Mouse (Mus musculus) forebrain, postnatal 0 days (tissue): ENCODE measurements at regions not wholly inside any gene's neighbourhood (a gene's known extent, or its start where the extent isn't known, plus 50 kb on each side); places are given as distances from the start of the nearest gene placed in this dataset.

ENCODE experiments used
- ATAC-seq: fragments of 200-750 bp; cut with Nextera tagmentation; 2 replicates; pipeline ENCODE4 v1.8.0; 2017; ENCODE audit warnings: mild to moderate bottlenecking, moderate library complexity
- DNase-seq: peaks from one replicate; pipeline ENCODE4 v3.0.0-alpha.2; 2015
- H3K27ac ChIP-seq: fragments of 300-500 bp; sonication (generic); 2 replicates; pipeline ENCODE4 v1.5.1; 2014; ENCODE audit warnings: low read depth, mild to moderate bottlenecking, antibody characterized with exemption, low read length, moderate library complexity, mixed read lengths
- H3K27me3 ChIP-seq: fragments of 300-500 bp; sonication (generic); 2 replicates; pipeline ENCODE4 v1.6.1; 2014; ENCODE audit warnings: mild to moderate bottlenecking, low read length, mixed read lengths; ENCODE audit not compliant: insufficient read depth
- H3K36me3 ChIP-seq: fragments of 300-500 bp; sonication (generic); 2 replicates; pipeline ENCODE4 v1.6.1; 2014; ENCODE audit warnings: mild to moderate bottlenecking, moderate library complexity; ENCODE audit not compliant: insufficient read depth
- H3K4me1 ChIP-seq: fragments of 300-500 bp; sonication (generic); 2 replicates; pipeline ENCODE4 v1.6.1; 2014; ENCODE audit warnings: antibody characterized with exemption; ENCODE audit not compliant: insufficient read depth
- H3K4me2 ChIP-seq: fragments of 300-500 bp; sonication (generic); 2 replicates; pipeline ENCODE4 v1.6.1; 2014; ENCODE audit warnings: low read depth, mild to moderate bottlenecking, moderate library complexity
- H3K4me3 ChIP-seq: fragments of 300-500 bp; sonication (generic); 2 replicates; pipeline ENCODE4 v1.5.1; 2014; ENCODE audit warnings: low read depth, low read length, mixed read lengths
- H3K9ac ChIP-seq: fragments of 300-500 bp; sonication (generic); 2 replicates; pipeline ENCODE4 v1.6.1; 2014; ENCODE audit warnings: mild to moderate bottlenecking
- H3K9me3 ChIP-seq: fragments of 300-500 bp; sonication (generic); 2 replicates; pipeline ENCODE4 v1.6.1; 2016; ENCODE audit warnings: low read length
- CTCF ChIP-seq: sonication (generic); IDR thresholded peaks from 2 replicates; pipeline ENCODE4 v1.5.1; 2016; ENCODE audit warnings: antibody characterized with exemption, control low read depth, low read depth
- WGBS: fragments of 180-500 bp; shearing (Covaris S2); extraction: QIAGEN DNeasy Blood & Tissue Kit; methylation state at CpG from one replicate; pipeline ENCODE4 v1.1.7; 2014; 5-methylcytosine and 5-hydroxymethylcytosine counted together

GRCm38 (mm10) chr8:31371656-31372055 lies 2056.9 kb upstream of the 5930422O12Rik start:
- TF ChIP-seq CTCF: no peak
- WGBS: 38% methylated on average over 5 of the region's 5 CpGs
- H3K9ac ChIP-seq: no peak overlapping the region
- H3K4me2 ChIP-seq: no peak overlapping the region
- peaks cover 4% of the 10 kb centered on the region; the same call in 1 of the 2 replicates for H3K4me1 ChIP-seq
- no peaks in the 10 kb centered on the region for H3K27me3 ChIP-seq
- H3K27ac ChIP-seq: no peak overlapping the region
- H3K9me3 ChIP-seq: no peaks in the 10 kb centered on the region
- no peak for DNase-seq
- no peaks in the 10 kb centered on the region for H3K36me3 ChIP-seq
- ATAC-seq: no peak
- no peak overlapping the region for H3K4me3 ChIP-seq

DNA sequence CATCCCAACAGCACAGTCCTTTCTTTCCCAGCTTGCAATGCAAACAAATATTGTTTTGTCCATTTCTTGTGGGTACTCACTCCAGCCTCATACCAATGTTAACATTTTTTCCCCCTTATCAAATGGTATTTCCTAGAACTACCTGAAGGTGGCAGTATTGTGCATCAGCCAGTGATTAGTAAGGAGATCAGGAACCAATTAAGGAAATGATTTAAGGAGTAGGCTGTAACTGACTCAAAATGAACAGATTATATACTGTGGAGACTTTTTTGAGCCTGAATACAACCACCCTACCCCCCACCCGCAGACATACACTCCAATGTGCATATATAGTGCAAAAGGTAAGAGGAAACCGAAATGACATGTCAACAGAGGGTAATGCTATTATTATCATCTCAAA lies 2056.1 kb upstream of the 5930422O12Rik start:
- Histone ChIP-seq H3K9ac (no peak overlapping the region), H3K9me3 (no peaks in the 10 kb centered on the region), H3K4me1 (peaks cover 4% of the 10 kb centered on the region; the same call in 1 of the 2 replicates), H3K4me3 (no peak overlapping the region), H3K27ac (no peak overlapping the region), H3K27me3 (no peaks in the 10 kb centered on the region), H3K4me2 (no peak overlapping the region), H3K36me3 (no peaks in the 10 kb centered on the region)
- DNase-seq (peak; percentile 49), ATAC-seq (no peak)
- 78% methylated on average over 2 of the region's 2 CpGs for WGBS
- TF ChIP-seq CTCF: peak; percentile 78

- no peak for ATAC-seq
- no peaks in the 10 kb centered on the region for H3K9me3 ChIP-seq
- no peak overlapping the region for H3K9ac ChIP-seq
- H3K36me3 ChIP-seq: no peaks in the 10 kb centered on the region
- 70% methylated on average over 6 of the region's 6 CpGs for WGBS
- H3K27ac ChIP-seq: no peak overlapping the region
- no peak overlapping the region for H3K4me3 ChIP-seq
- no peak for TF ChIP-seq CTCF
- no peak overlapping the region for H3K4me2 ChIP-seq
- H3K27me3 ChIP-seq: no peaks in the 10 kb centered on the region
- DNase-seq: no peak
- peaks cover 4% of the 10 kb centered on the region; the same call in 1 of the 2 replicates for H3K4me1 ChIP-seq
Observed at GRCm38 (mm10) chr8:31373140-31373787, 2055.2 kb upstream of the 5930422O12Rik start.

DNA sequence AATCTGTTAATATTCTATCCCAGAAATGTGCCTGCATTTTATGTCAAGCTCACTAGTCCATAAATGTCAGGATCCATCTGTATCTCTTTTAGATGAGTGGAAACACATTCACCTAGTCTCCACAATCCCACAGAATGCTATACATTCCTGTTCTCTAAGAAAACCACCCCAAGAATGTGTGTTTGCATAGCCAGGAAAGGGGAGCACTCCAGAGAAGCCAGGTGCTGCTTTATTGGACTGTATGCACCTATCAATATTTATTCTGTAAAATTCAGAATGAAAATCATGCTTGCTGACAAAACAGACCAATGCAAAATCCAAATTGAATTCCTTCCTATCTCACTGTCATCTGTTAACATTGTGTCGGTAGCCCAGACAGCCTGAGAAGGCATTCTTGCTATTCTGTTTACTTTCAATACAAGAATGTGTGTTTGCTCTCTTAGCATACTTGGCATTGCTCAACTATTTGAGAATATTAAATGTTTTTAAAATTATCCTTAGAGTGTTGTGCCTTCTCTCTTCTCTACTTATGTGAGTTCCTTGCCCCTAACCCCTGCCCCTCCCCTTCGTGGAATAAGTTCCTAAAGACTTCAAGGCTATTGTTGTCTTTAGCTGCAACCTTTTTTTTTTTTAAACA lies 2050.7 kb upstream of the 5930422O12Rik start:
- H3K9me3 ChIP-seq: no peaks in the 10 kb centered on the region
- ATAC-seq (no peak), DNase-seq (no peak)
- 71% methylated on average over 2 of the region's 2 CpGs for WGBS
- no peaks in the 10 kb centered on the region for H3K27me3 ChIP-seq
- H3K4me2 ChIP-seq: no peak overlapping the region
- H3K36me3 ChIP-seq: no peaks in the 10 kb centered on the region
- H3K27ac ChIP-seq: no peak overlapping the region
- no peak overlapping the region for H3K4me3 ChIP-seq
- H3K9ac ChIP-seq: no peak overlapping the region
- no peaks in the 10 kb centered on the region for H3K4me1 ChIP-seq
- TF ChIP-seq CTCF: no peak

DNA sequence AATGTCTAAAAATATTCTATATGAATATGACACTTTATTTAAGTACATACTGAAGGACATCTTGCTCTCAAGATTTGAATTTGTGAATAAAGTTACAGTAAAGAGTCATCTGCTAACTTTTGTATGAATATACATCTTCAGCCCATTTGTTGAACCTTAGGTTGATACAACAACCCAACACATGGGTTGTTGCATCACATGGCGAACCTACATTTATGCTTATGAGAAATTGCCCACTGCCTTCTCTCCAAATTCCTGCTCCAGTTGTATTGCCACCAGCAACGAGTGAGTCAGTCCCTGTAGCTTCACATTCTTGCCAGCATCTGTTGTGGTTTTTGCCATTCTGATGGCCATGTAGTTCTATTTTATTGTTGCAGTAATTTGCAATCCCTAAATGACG lies 2023.7 kb upstream of the 5930422O12Rik start:
- no peaks in the 10 kb centered on the region for H3K27me3 ChIP-seq
- no peak for ATAC-seq
- TF ChIP-seq CTCF: no peak
- H3K9me3 ChIP-seq: no peaks in the 10 kb centered on the region
- no peak overlapping the region for H3K9ac ChIP-seq
- no peaks in the 10 kb centered on the region for H3K4me1 ChIP-seq
- 81% methylated on average over 3 of the region's 3 CpGs for WGBS
- H3K4me3 ChIP-seq: no peak overlapping the region
- no peaks in the 10 kb centered on the region for H3K36me3 ChIP-seq
- H3K4me2 ChIP-seq: no peak overlapping the region
- no peak for DNase-seq
- no peak overlapping the region for H3K27ac ChIP-seq

DNA sequence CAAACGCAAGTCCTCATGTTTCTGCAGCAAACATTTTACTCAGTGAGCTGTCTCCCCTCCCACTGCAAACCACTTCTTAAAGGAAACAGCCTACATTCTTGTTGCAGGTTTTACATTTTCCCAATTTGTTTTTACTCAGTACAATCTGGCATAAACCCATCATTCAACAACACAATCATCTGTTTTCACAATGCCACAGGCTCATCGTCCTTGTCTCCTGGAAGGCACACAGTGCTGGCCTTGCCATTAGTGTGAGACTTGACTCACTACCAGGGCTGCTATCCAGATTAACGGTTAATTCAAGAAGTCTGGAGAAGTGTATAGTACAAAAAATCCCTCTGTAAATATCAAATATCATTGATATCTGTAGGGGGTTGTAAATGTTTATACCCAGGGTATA lies 2006.3 kb upstream of the 5930422O12Rik start:
- TF ChIP-seq CTCF: no peak
- Histone ChIP-seq H3K27me3 (no peaks in the 10 kb centered on the region), H3K4me3 (no peak overlapping the region), H3K27ac (no peak overlapping the region), H3K4me2 (no peak overlapping the region), H3K4me1 (no peaks in the 10 kb centered on the region), H3K36me3 (no peaks in the 10 kb centered on the region), H3K9ac (no peak overlapping the region), H3K9me3 (no peaks in the 10 kb centered on the region)
- WGBS: 63% methylated on average over 3 of the region's 3 CpGs
- ATAC-seq (no peak), DNase-seq (no peak)

DNA sequence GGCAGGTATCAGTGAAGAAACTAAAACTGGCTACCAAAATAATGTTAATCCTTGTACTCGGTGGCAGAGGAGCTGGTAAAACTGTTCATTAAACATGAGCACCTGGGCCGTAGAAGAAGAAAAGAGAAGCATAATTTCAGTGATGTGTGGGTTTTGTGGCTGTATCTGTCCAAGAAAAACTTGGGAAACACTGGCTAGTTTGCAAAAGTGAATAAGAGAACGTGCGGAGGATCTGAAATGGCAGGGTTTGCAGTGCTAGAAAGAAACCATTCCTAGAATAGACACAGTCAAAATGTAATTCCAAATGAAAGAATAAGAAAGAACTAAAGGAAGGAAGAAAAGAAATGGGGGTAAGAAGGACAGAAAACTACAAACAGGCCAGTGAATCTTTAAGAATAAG lies 2000.8 kb upstream of the 5930422O12Rik start:
- H3K4me1 ChIP-seq: no peaks in the 10 kb centered on the region
- H3K27ac ChIP-seq: no peak overlapping the region
- no peak overlapping the region for H3K4me2 ChIP-seq
- no peaks in the 10 kb centered on the region for H3K9me3 ChIP-seq
- H3K36me3 ChIP-seq: no peaks in the 10 kb centered on the region
- ATAC-seq (no peak), DNase-seq (no peak)
- no peaks in the 10 kb centered on the region for H3K27me3 ChIP-seq
- no peak for TF ChIP-seq CTCF
- no peak overlapping the region for H3K4me3 ChIP-seq
- WGBS: 88% methylated on average over 4 of the region's 4 CpGs
- no peak overlapping the region for H3K9ac ChIP-seq
